Comparison of ENCODE assay signal across 24 mouse cellular contexts in the genomic region with DNA sequence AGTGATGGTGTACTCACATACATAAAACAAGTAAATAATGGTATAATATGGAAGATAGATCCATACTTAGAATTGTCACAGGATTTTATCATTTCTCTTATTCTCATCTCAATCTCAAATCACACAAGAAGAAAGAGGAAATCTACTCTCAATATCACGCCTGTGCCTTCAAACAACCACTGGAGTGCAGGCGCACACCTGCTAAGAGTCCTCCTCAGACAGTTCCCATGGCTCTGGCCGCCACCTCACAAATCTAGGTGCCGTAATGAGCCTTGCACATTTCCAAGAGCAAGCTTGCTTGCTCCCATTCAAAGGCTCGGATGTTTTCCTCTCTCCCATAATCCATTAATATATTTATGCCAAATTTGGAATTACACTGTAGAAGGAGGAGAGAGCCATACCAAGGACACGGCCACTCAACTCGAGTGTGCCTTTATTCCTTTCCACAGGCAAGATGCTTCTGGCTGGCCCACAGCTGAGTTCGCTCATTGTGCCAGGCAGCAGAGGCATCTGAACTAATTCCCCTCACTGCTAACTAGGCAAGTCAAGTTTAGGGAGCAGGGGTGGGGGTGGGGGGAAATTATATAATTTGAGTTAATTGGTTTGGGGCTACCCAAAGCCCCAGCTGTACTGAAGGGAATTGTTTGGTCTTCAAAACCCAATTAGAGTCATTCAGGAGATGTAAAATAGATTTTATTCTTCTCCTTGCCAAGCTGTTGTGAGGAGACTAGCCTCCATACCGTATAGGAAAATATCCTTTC.
DNase-seq lines count a peak whose midpoint lies in the region; ATAC-seq and TF ChIP-seq lines count a peak whose summit lies in the region.
"Had no signal": no experiment of that assay in that cellular context is flagged by ENCODE, and none has a peak within 500 bp of the region (broad histone marks: within the 10 kb centered on the region; RNA-seq: fewer than 3 reads in every experiment).

No protein-coding gene starts in this region.

- ATAC-seq in forebrain, embryonic 12.5 days (ENCODE audit: low FRiP score) = peak; percentile 64; the same call in 1 of the 2 replicates
- no peak for ATAC-seq in forebrain, postnatal 0 days
- ATAC-seq in lung, postnatal 0 days = no peak
- no peak for ATAC-seq in stomach, postnatal 0 days (ENCODE audit: low FRiP score, low TSS enrichment)
- ATAC-seq: midbrain, embryonic 16.5 days; Patski had no signal

- no peak overlapping the region for H3K4me3 ChIP-seq in forebrain, embryonic 12.5 days (replicated peaks)
- no peak overlapping the region for H3K4me3 ChIP-seq in forebrain, postnatal 0 days (ENCODE audit: low read depth, low read length)
- no peak overlapping the region for H3K4me3 ChIP-seq in lung, postnatal 0 days (ENCODE audit: low read depth, low read length)
- no peak overlapping the region for H3K4me3 ChIP-seq in stomach, postnatal 0 days (ENCODE audit: low read depth, low read length)
- H3K4me3 ChIP-seq: erythroblast, embryonic 14.5 days; hindbrain, embryonic 13.5 days; layer of hippocampus, adult 2 months; limb, embryonic 13.5 days had no signal

- TF ChIP-seq POLR2A in brain, embryonic 14.5 days (IDR thresholded peaks at IDR 0.05; ENCODE audit: borderline replicate concordance, extremely low read depth, insufficient read depth, insufficient read length, poor library complexity, severe bottlenecking) = no peak

- no peak overlapping the region for H3K4me2 ChIP-seq in forebrain, embryonic 12.5 days
- H3K4me2 ChIP-seq in forebrain, postnatal 0 days (ENCODE audit: low read depth) = no peak overlapping the region
- no peak overlapping the region for H3K4me2 ChIP-seq in lung, postnatal 0 days (replicated peaks; ENCODE audit: low read depth, low read length)
- H3K4me2 ChIP-seq in stomach, postnatal 0 days (replicated peaks; ENCODE audit: low read depth) = no peak overlapping the region
- H3K4me2 ChIP-seq: hindbrain, embryonic 13.5 days; limb, embryonic 13.5 days; liver, embryonic 11.5 days; midbrain, embryonic 11.5 days had no signal

- H3K9me3 ChIP-seq in forebrain, embryonic 12.5 days = no peaks in the 10 kb centered on the region
- no peaks in the 10 kb centered on the region for H3K9me3 ChIP-seq in forebrain, postnatal 0 days (ENCODE audit: low read length)
- H3K9me3 ChIP-seq in lung, postnatal 0 days (ENCODE audit: low read length) = no peaks in the 10 kb centered on the region
- H3K9me3 ChIP-seq in stomach, postnatal 0 days (ENCODE audit: control insufficient read depth, low read length) = no peaks in the 10 kb centered on the region
- H3K9me3 ChIP-seq: G1E; hindbrain, embryonic 13.5 days; limb, embryonic 13.5 days had no signal

- H3K9ac ChIP-seq in forebrain, embryonic 12.5 days = no peak overlapping the region
- no peak overlapping the region for H3K9ac ChIP-seq in forebrain, postnatal 0 days
- no peak overlapping the region for H3K9ac ChIP-seq in lung, postnatal 0 days (replicated peaks; ENCODE audit: low read depth)
- no peak overlapping the region for H3K9ac ChIP-seq in stomach, postnatal 0 days (ENCODE audit: low read length)
- H3K9ac ChIP-seq: hindbrain, embryonic 13.5 days; limb, embryonic 13.5 days had no signal

- H3K27ac ChIP-seq in forebrain, embryonic 12.5 days = no peak overlapping the region
- no peak overlapping the region for H3K27ac ChIP-seq in forebrain, postnatal 0 days (ENCODE audit: low read depth, low read length)
- no peak overlapping the region for H3K27ac ChIP-seq in lung, postnatal 0 days (ENCODE audit: low read length)
- no peak overlapping the region for H3K27ac ChIP-seq in stomach, postnatal 0 days (replicated peaks)
- H3K27ac ChIP-seq: hindbrain, embryonic 13.5 days; layer of hippocampus, adult 2 months; limb, embryonic 13.5 days had no signal

- H3K4me1 ChIP-seq in forebrain, embryonic 12.5 days = peaks cover 11% of the 10 kb centered on the region; the same call in 1 of the 2 replicates
- no peaks in the 10 kb centered on the region for H3K4me1 ChIP-seq in forebrain, postnatal 0 days (ENCODE audit: insufficient read depth)
- no peaks in the 10 kb centered on the region for H3K4me1 ChIP-seq in lung, postnatal 0 days (ENCODE audit: insufficient read depth, low read depth, low read length)
- H3K4me1 ChIP-seq in stomach, postnatal 0 days (replicated peaks; ENCODE audit: control insufficient read depth, insufficient read depth) = no peaks in the 10 kb centered on the region

- TF ChIP-seq CTCF in forebrain, postnatal 0 days (IDR thresholded peaks at IDR 0.05; ENCODE audit: low read depth) = no peak
- TF ChIP-seq CTCF in lung, postnatal 0 days (IDR thresholded peaks at IDR 0.05) = peak; percentile 53
- TF ChIP-seq CTCF in brain, embryonic 14.5 days (IDR thresholded peaks at IDR 0.05; ENCODE audit: borderline replicate concordance, extremely low read depth, insufficient read depth, insufficient read length) = no peak
- 0 out of 2 replicates have a peak, but pooled peaks have one; percentile 32 for TF ChIP-seq CTCF in stomach, postnatal 0 days (IDR thresholded peaks at IDR 0.05; ENCODE audit: low read depth)

- DNase-seq in forebrain, postnatal 0 days = no peak
- peak; percentile 32 for DNase-seq in lung, postnatal 0 days (ENCODE audit: low spot score)
- no peak for DNase-seq in lung, postnatal 14 days
- peak; percentile 79 for DNase-seq in brain, embryonic 14.5 days (ENCODE audit: low read depth)
- no peak for DNase-seq in stomach, postnatal 0 days (ENCODE audit: low spot score)
- no peak for DNase-seq in layer of hippocampus, adult 9-10 months (ENCODE audit: low spot score)
- DNase-seq: adrenal gland, postnatal 14 days; cerebellum, adult 11-12 months; cerebellum, adult 9-11 months; gastrocnemius, postnatal 14 days; heart, postnatal 14 days; kidney, adult 18-20 months; kidney, postnatal 36 days; right cerebral cortex, postnatal 4 days had no signal

- peaks cover 27% of the 10 kb centered on the region for H3K27me3 ChIP-seq in forebrain, embryonic 12.5 days
- no peaks in the 10 kb centered on the region for H3K27me3 ChIP-seq in forebrain, postnatal 0 days (ENCODE audit: insufficient read depth, low read length)
- H3K27me3 ChIP-seq in lung, postnatal 0 days (replicated peaks; ENCODE audit: insufficient read depth, low read length) = no peaks in the 10 kb centered on the region
- H3K27me3 ChIP-seq in stomach, postnatal 0 days (ENCODE audit: control insufficient read depth, insufficient read depth, low read length) = no peaks in the 10 kb centered on the region
- H3K27me3 ChIP-seq: Patski had no signal

- 67% methylated on average over 9 of the region's 9 CpGs for WGBS in forebrain, embryonic 12.5 days
- WGBS in forebrain, postnatal 0 days = 62% methylated on average over 9 of the region's 9 CpGs
- 71% methylated on average over 9 of the region's 9 CpGs for WGBS in lung, postnatal 0 days
- WGBS in stomach, postnatal 0 days = 81% methylated on average over 9 of the region's 9 CpGs

- no peak for TF ChIP-seq EP300 in lung, postnatal 0 days (IDR thresholded peaks at IDR 0.05)
- TF ChIP-seq EP300 in stomach, postnatal 0 days (optimal IDR thresholded peaks at IDR 0.05) = no peak

- no peaks in the 10 kb centered on the region for H3K36me3 ChIP-seq in forebrain, embryonic 12.5 days (replicated peaks)
- no peaks in the 10 kb centered on the region for H3K36me3 ChIP-seq in forebrain, postnatal 0 days (ENCODE audit: insufficient read depth)
- no peaks in the 10 kb centered on the region for H3K36me3 ChIP-seq in lung, postnatal 0 days (ENCODE audit: insufficient read depth, low read length)
- no peaks in the 10 kb centered on the region for H3K36me3 ChIP-seq in stomach, postnatal 0 days (ENCODE audit: control insufficient read depth, insufficient read depth, low read length)
- H3K36me3 ChIP-seq: G1E; hindbrain, embryonic 13.5 days; limb, embryonic 13.5 days had no signal

Comparison
In these comparisons a context has a peak if more than half of its experiments do, and no peak if none do; other contexts are left out.
1. DNase-seq: peak in lung, postnatal 0 days (single experiment) and brain, embryonic 14.5 days (single experiment); none in forebrain, postnatal 0 days (single experiment), lung, postnatal 14 days (single experiment), stomach, postnatal 0 days (single experiment) and layer of hippocampus, adult 9-10 months (single experiment).
2. CTCF ChIP-seq: peak in lung, postnatal 0 days (single experiment) and stomach, postnatal 0 days (single experiment); none in forebrain, postnatal 0 days (single experiment) and brain, embryonic 14.5 days (single experiment).